Mouse (Mus musculus): ENCODE data around the gene Tsnax. TPM values are rescaled to one million over a fixed set of nuclear protein-coding genes. Genes with fewer than 3 reads are reported as not detected.
A peak's percentile ranks its signal among the peaks of the same experiment; 100 is the strongest.

Tsnax gene
- polyA plus RNA-seq, 1 experiment from 2014 or later: 106 TPM

DNA sequence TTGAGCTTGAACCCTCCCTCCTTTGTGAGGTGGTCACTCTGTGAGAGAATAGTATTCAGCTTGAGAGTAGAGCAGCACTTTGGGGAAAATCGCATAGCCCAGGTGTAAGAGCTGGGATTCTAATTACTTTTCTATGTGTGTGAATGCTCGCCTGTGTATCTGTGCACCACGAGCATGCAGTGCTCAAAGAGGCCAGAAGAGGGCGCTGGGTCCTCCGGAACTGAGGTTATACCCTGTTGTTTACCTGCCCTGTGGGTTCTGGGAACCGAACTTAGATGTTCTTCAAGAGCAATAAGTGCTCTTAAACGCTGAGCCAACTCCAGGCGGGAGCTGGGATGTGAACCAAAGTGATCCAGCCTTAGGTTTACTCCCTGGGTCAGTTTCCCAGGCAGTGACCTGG lies 32.0 kb upstream of the Tsnax start:
- 82% methylated on average over 8 of the region's 8 CpGs for WGBS
- Histone ChIP-seq H3K27me3 (replicated peaks; ENCODE audit: control insufficient read depth, insufficient read depth, low read length) (0 out of 2 replicates have a peak, but pooled peaks cover 3% of the 10 kb centered on the region), H3K4me3 (ENCODE audit: low read length) (no peak overlapping the region), H3K36me3 (ENCODE audit: control insufficient read depth, insufficient read depth, low read length) (no peaks in the 10 kb centered on the region), H3K27ac (ENCODE audit: low read length) (no peak overlapping the region), H3K9ac (ENCODE audit: low read depth, low read length) (no peak overlapping the region), H3K9me3 (ENCODE audit: control insufficient read depth, low read length) (no peaks in the 10 kb centered on the region), H3K4me1 (ENCODE audit: control insufficient read depth, insufficient read depth, low read length) (no peaks in the 10 kb centered on the region), H3K4me2 (ENCODE audit: low read depth, low read length) (no peak overlapping the region)
- no peak for ATAC-seq

GRCm38 (mm10) chr8:124990923-124991667 lies 21.7 kb upstream of the Tsnax start:
- peaks cover 6% of the 10 kb centered on the region; the same call in 1 of the 2 replicates for H3K4me1 ChIP-seq (ENCODE audit: control insufficient read depth, insufficient read depth, low read length)
- no peaks in the 10 kb centered on the region for H3K9me3 ChIP-seq (ENCODE audit: control insufficient read depth, low read length)
- H3K4me2 ChIP-seq (ENCODE audit: low read depth, low read length): peak overlapping the region; percentile 55
- WGBS: 8% methylated on average over 17 of the region's 17 CpGs
- no peaks in the 10 kb centered on the region for H3K27me3 ChIP-seq (replicated peaks; ENCODE audit: control insufficient read depth, insufficient read depth, low read length)
- H3K9ac ChIP-seq (ENCODE audit: low read depth, low read length): peak overlapping the region; percentile 44
- H3K4me3 ChIP-seq (ENCODE audit: low read length): peak overlapping the region; percentile 37
- no peaks in the 10 kb centered on the region for H3K36me3 ChIP-seq (ENCODE audit: control insufficient read depth, insufficient read depth, low read length)
- ATAC-seq: peak; percentile 73
- H3K27ac ChIP-seq (ENCODE audit: low read length): no peak overlapping the region

GRCm38 (mm10) chr8:124991668-124991926 lies 21.2 kb upstream of the Tsnax start:
- WGBS: 19% methylated on average over 6 of the region's 6 CpGs
- Histone ChIP-seq H3K36me3 (ENCODE audit: control insufficient read depth, insufficient read depth, low read length) (no peaks in the 10 kb centered on the region), H3K27me3 (replicated peaks; ENCODE audit: control insufficient read depth, insufficient read depth, low read length) (no peaks in the 10 kb centered on the region), H3K9me3 (ENCODE audit: control insufficient read depth, low read length) (no peaks in the 10 kb centered on the region), H3K4me2 (ENCODE audit: low read depth, low read length) (peak overlapping the region; percentile 55), H3K4me3 (ENCODE audit: low read length) (peak overlapping the region; percentile 37; the same call in 1 of the 2 replicates), H3K9ac (ENCODE audit: low read depth, low read length) (peak overlapping the region; percentile 44; the same call in 1 of the 2 replicates), H3K27ac (ENCODE audit: low read length) (no peak overlapping the region), H3K4me1 (ENCODE audit: control insufficient read depth, insufficient read depth, low read length) (peaks cover 6% of the 10 kb centered on the region; the same call in 1 of the 2 replicates)
- peak; percentile 63 for ATAC-seq

DNA sequence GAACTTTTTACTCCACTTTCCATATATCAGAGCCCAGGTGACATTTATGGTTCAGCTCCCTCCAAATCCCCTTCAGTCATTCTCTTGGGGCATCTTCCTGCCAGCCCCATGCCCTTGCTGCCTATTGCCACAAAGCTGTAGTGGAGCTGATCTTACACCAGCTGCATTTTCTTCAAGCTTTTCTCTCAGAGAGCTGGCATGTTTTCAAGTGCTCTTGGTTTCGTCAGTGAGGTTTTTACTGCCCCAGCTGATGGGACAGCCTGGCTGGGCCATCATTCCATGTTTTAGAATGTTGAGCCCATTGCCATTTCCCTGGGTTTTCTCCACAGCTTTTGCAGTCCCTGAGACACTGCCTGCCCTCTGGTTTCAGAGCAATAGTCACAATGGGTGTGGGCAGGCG lies 17.0 kb upstream of the Tsnax start:
- H3K27ac ChIP-seq (ENCODE audit: low read length): no peak overlapping the region
- H3K4me3 ChIP-seq (ENCODE audit: low read length): no peak overlapping the region
- H3K9me3 ChIP-seq (ENCODE audit: control insufficient read depth, low read length): no peaks in the 10 kb centered on the region
- WGBS: 70% methylated on average over 2 of the region's 2 CpGs
- no peak for ATAC-seq
- no peak overlapping the region for H3K4me2 ChIP-seq (ENCODE audit: low read depth, low read length)
- peaks cover 6% of the 10 kb centered on the region; the same call in 1 of the 2 replicates for H3K4me1 ChIP-seq (ENCODE audit: control insufficient read depth, insufficient read depth, low read length)
- no peaks in the 10 kb centered on the region for H3K27me3 ChIP-seq (replicated peaks; ENCODE audit: control insufficient read depth, insufficient read depth, low read length)
- no peak overlapping the region for H3K9ac ChIP-seq (ENCODE audit: low read depth, low read length)
- no peaks in the 10 kb centered on the region for H3K36me3 ChIP-seq (ENCODE audit: control insufficient read depth, insufficient read depth, low read length)

GRCm38 (mm10) chr8:125024085-125024484 lies 11.3 kb downstream of the Tsnax start:
- 81% methylated on average over 8 of the region's 8 CpGs for WGBS
- Histone ChIP-seq H3K27ac (ENCODE audit: low read length) (no peak overlapping the region), H3K4me3 (ENCODE audit: low read length) (no peak overlapping the region), H3K36me3 (ENCODE audit: control insufficient read depth, insufficient read depth, low read length) (peaks cover 12% of the 10 kb centered on the region), H3K4me1 (ENCODE audit: control insufficient read depth, insufficient read depth, low read length) (no peaks in the 10 kb centered on the region), H3K27me3 (replicated peaks; ENCODE audit: control insufficient read depth, insufficient read depth, low read length) (no peaks in the 10 kb centered on the region), H3K9ac (ENCODE audit: low read depth, low read length) (no peak overlapping the region), H3K4me2 (ENCODE audit: low read depth, low read length) (no peak overlapping the region), H3K9me3 (ENCODE audit: control insufficient read depth, low read length) (no peaks in the 10 kb centered on the region)
- no peak for ATAC-seq

- 71% methylated on average over 3 of the region's 3 CpGs for WGBS
- no peaks in the 10 kb centered on the region for H3K27me3 ChIP-seq (replicated peaks; ENCODE audit: control insufficient read depth, insufficient read depth, low read length)
- no peak for ATAC-seq
- H3K4me2 ChIP-seq (ENCODE audit: low read depth, low read length): no peak overlapping the region
- no peaks in the 10 kb centered on the region for H3K4me1 ChIP-seq (ENCODE audit: control insufficient read depth, insufficient read depth, low read length)
- no peaks in the 10 kb centered on the region for H3K9me3 ChIP-seq (ENCODE audit: control insufficient read depth, low read length)
- H3K4me3 ChIP-seq (ENCODE audit: low read length): no peak overlapping the region
- H3K36me3 ChIP-seq (ENCODE audit: control insufficient read depth, insufficient read depth, low read length): peaks cover 15% of the 10 kb centered on the region
- no peak overlapping the region for H3K27ac ChIP-seq (ENCODE audit: low read length)
- H3K9ac ChIP-seq (ENCODE audit: low read depth, low read length): no peak overlapping the region
These were observed 14.4 kb downstream of the Tsnax start for GRCm38 (mm10) chr8:125027211-125027610.

- no peak overlapping the region for H3K4me3 ChIP-seq (ENCODE audit: low read length)
- no peak overlapping the region for H3K4me2 ChIP-seq (ENCODE audit: low read depth, low read length)
- H3K27me3 ChIP-seq (replicated peaks; ENCODE audit: control insufficient read depth, insufficient read depth, low read length): no peaks in the 10 kb centered on the region
- no peak for ATAC-seq
- H3K9me3 ChIP-seq (ENCODE audit: control insufficient read depth, low read length): no peaks in the 10 kb centered on the region
- H3K4me1 ChIP-seq (ENCODE audit: control insufficient read depth, insufficient read depth, low read length): no peaks in the 10 kb centered on the region
- WGBS: 93% methylated on average over 5 of the region's 5 CpGs
- no peak overlapping the region for H3K27ac ChIP-seq (ENCODE audit: low read length)
- H3K9ac ChIP-seq (ENCODE audit: low read depth, low read length): no peak overlapping the region
- peaks cover 14% of the 10 kb centered on the region for H3K36me3 ChIP-seq (ENCODE audit: control insufficient read depth, insufficient read depth, low read length)
These were observed 16.0 kb downstream of the Tsnax start for GRCm38 (mm10) chr8:125028841-125029240.

DNA sequence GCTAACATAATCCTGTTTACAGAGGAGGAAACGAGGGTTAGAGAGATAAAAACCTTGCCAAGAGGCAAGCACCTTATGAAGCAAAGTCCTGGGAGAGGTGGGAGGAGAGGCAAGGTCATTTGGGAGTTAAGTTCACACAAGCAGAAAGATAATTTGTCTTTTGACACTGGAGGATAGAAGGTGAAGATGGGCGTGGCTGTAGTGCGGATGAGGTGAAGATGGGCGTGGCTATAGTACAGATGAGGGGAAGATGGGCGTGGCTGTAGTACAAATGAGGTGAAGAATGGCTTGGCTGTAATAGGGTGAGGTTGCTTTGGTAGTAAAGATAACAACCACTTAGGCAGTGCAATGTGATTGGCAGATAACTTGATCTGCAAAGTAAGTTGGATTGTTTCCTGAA lies 18.5 kb downstream of the Tsnax start:
- WGBS: 63% methylated on average over 5 of the region's 5 CpGs
- no peak overlapping the region for H3K4me2 ChIP-seq (ENCODE audit: low read depth, low read length)
- H3K27me3 ChIP-seq (replicated peaks; ENCODE audit: control insufficient read depth, insufficient read depth, low read length): no peaks in the 10 kb centered on the region
- H3K9me3 ChIP-seq (ENCODE audit: control insufficient read depth, low read length): no peaks in the 10 kb centered on the region
- H3K4me1 ChIP-seq (ENCODE audit: control insufficient read depth, insufficient read depth, low read length): no peaks in the 10 kb centered on the region
- no peak overlapping the region for H3K4me3 ChIP-seq (ENCODE audit: low read length)
- H3K27ac ChIP-seq (ENCODE audit: low read length): no peak overlapping the region
- H3K9ac ChIP-seq (ENCODE audit: low read depth, low read length): no peak overlapping the region
- peaks cover 11% of the 10 kb centered on the region for H3K36me3 ChIP-seq (ENCODE audit: control insufficient read depth, insufficient read depth, low read length)
- ATAC-seq: peak; percentile 64

DNA sequence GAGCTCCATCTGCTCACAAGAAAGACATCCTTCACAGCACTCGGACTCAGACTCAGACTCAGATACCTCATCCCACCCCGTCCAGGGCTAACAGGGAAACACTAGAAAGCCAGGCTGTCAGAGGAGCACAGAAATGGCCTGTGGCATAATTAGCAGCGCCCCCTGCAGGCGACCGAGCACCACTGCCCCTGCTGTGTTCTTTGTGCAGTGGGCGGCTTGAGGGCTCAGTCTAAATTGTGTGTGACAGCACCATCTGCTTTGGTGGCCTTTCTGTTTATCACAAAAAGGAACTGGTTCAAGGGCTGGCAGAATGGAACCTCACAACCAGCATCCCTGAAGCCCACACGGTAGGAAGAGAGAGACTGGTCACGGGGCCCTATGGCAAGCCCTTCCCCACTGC lies 21.9 kb downstream of the Tsnax start:
- ATAC-seq: 0 out of 2 replicates have a peak, but pooled peaks have one; percentile 54
- Histone ChIP-seq H3K36me3 (ENCODE audit: control insufficient read depth, insufficient read depth, low read length) (peaks cover 12% of the 10 kb centered on the region), H3K27ac (ENCODE audit: low read length) (no peak overlapping the region), H3K9ac (ENCODE audit: low read depth, low read length) (no peak overlapping the region), H3K4me3 (ENCODE audit: low read length) (no peak overlapping the region), H3K4me2 (ENCODE audit: low read depth, low read length) (no peak overlapping the region), H3K27me3 (replicated peaks; ENCODE audit: control insufficient read depth, insufficient read depth, low read length) (no peaks in the 10 kb centered on the region), H3K4me1 (ENCODE audit: control insufficient read depth, insufficient read depth, low read length) (no peaks in the 10 kb centered on the region), H3K9me3 (ENCODE audit: control insufficient read depth, low read length) (no peaks in the 10 kb centered on the region)
- 39% methylated on average over 8 of the region's 8 CpGs for WGBS

DNA sequence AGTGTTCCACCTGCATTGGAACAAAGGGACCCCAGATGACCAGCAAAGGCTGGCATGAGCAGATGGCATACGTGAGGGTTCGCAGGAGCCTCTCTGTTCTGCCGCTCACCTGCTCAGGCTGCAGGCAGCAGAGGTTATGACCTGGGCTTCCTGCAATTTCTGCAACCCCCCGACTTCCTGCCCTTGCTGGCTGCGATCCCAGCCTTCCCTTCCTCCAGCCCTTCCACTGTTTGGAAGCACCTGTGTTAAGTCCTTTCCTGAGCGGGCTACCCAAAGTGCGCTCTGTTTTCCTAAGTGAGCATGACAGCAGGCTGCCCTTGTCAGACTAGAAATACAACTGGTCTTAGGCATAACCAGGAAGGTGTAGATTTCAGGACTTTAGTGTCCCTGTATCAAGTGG lies 24.3 kb downstream of the Tsnax start:
- peaks cover 7% of the 10 kb centered on the region; the same call in 1 of the 2 replicates for H3K36me3 ChIP-seq (ENCODE audit: control insufficient read depth, insufficient read depth, low read length)
- H3K9me3 ChIP-seq (ENCODE audit: control insufficient read depth, low read length): no peaks in the 10 kb centered on the region
- WGBS: 59% methylated on average over 7 of the region's 7 CpGs
- H3K9ac ChIP-seq (ENCODE audit: low read depth, low read length): no peak overlapping the region
- no peak overlapping the region for H3K27ac ChIP-seq (ENCODE audit: low read length)
- H3K4me2 ChIP-seq (ENCODE audit: low read depth, low read length): no peak overlapping the region
- ATAC-seq: 0 out of 2 replicates have a peak, but pooled peaks have one; percentile 31
- H3K4me3 ChIP-seq (ENCODE audit: low read length): no peak overlapping the region
- H3K27me3 ChIP-seq (replicated peaks; ENCODE audit: control insufficient read depth, insufficient read depth, low read length): no peaks in the 10 kb centered on the region
- H3K4me1 ChIP-seq (ENCODE audit: control insufficient read depth, insufficient read depth, low read length): no peaks in the 10 kb centered on the region

All from intestine, embryonic 16.5 days (tissue).